Mouse (Mus musculus): ENCODE measurements around the gene Plin5.

Gene Plin5

DNA sequence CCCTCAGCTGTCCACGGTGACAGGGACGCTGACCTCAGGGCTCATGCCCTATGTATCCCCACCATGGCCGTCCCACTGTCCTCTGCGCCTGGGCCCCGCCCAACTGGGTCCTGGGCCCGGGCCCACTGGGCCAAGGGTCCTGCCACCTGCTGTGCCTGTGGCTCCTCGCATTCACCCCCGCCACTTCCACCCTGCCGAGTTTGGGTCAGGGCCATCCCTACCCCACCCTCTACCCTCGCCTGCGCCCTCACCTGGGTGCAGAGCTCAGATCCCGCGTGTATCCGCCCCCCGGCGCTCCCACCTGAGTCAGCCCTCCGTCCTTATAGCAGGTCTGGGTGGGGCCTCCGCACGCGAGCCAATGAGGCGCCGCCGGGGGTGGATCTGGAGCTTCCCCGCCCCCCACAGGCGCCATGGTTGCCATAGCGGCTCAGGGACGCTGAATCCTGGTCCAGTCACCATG lies at the start of gene Plin5:
Plin5 (minus strand) TSS at position 346 of the 460 bp plus-strand sequence.
- no peak for TF ChIP-seq GATA4 (IDR thresholded peaks at IDR 0.05; ENCODE audit: insufficient replicate concordance, low read length)

DNA sequence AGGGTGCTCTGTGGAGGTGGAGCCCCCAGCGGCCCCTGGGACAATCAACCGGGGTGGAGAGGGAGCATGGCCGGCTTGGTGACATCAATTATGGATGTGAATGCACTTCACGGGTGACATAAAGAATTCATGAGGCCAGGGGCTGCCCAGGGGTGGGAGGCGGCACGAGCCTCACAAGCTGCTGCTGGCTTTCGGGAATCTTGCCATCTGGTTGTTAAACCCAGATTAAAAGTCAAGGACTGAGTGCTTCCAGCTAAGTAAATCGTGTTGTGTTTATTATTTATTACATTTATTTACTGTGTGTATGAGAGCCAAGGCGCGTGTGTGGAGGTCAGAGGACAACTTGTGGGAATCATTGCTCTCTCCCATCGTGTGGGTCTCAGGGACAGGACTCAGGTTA lies 48.3 kb upstream of the Plin5 start:
- TF ChIP-seq GATA4 (IDR thresholded peaks at IDR 0.05; ENCODE audit: insufficient replicate concordance, low read length): no peak

- no peak for TF ChIP-seq GATA4 (IDR thresholded peaks at IDR 0.05; ENCODE audit: insufficient replicate concordance, low read length)
Observed at GRCm38 (mm10) chr17:56164510-56164909, 47.1 kb upstream of the Plin5 start.

GRCm38 (mm10) chr17:56163523-56164102 lies 46.2 kb upstream of the Plin5 start:
- TF ChIP-seq GATA4 (IDR thresholded peaks at IDR 0.05; ENCODE audit: insufficient replicate concordance, low read length): no peak

DNA sequence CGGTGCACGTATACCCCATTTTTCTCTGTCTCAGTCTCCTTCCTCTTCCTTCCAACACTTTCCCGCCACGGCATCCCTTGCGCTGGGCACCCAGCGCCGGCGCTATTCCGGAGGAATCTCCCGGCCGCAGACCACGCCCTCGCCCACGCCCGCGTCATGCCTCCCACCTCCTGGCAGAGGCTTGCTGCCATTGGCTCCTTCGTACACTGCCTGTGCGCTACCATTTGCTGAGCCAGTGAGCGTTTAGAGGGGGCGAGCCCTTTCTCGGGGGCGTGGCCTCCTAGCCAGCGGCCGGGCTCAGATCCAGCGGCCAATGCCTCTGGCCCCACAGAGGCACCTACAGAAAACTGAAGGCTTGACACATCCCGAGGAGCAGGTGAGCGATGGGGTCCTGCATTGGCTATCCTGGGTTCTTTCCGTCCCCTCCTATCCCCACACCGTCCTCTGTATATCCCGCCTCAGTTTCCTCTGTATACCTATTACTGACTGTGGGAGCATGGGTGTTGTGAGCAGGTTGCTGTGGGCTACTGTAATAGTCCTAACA lies 44.9 kb upstream of the Plin5 start, which contains the start of gene Tnfaip8l1:
Tnfaip8l1 (plus strand) TSS at position 247 of the 544 bp plus-strand sequence.
- 0 out of 2 replicates have a peak, but pooled peaks have one; percentile 22 for TF ChIP-seq GATA4 (IDR thresholded peaks at IDR 0.05; ENCODE audit: insufficient replicate concordance, low read length)

- no peak for TF ChIP-seq GATA4 (IDR thresholded peaks at IDR 0.05; ENCODE audit: insufficient replicate concordance, low read length)
Observed at GRCm38 (mm10) chr17:56159729-56160128, 42.3 kb upstream of the Plin5 start.

GRCm38 (mm10) chr17:56153643-56154042 lies 36.2 kb upstream of the Plin5 start:
- TF ChIP-seq GATA4 (IDR thresholded peaks at IDR 0.05; ENCODE audit: insufficient replicate concordance, low read length): no peak

DNA sequence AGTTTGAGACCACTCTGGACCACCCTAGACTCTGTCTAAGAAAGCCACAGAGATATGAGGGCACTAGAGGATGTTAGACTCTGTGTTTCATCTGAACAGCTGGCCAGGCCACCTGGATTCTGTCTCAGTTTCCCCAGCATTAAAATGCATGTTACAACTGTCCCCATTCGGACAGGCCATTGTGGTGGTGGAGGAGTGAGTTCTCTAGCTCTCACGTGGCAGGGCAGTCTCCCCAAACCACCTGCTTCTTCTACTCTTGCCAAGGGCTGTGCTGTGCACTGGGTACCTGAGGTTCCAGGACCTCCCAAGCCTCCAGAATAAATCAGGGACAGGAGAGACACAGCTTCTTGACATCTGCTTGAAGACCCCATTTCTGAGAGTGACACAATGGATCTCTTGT lies 32.5 kb upstream of the Plin5 start:
- no peak for TF ChIP-seq GATA4 (IDR thresholded peaks at IDR 0.05; ENCODE audit: insufficient replicate concordance, low read length)

DNA sequence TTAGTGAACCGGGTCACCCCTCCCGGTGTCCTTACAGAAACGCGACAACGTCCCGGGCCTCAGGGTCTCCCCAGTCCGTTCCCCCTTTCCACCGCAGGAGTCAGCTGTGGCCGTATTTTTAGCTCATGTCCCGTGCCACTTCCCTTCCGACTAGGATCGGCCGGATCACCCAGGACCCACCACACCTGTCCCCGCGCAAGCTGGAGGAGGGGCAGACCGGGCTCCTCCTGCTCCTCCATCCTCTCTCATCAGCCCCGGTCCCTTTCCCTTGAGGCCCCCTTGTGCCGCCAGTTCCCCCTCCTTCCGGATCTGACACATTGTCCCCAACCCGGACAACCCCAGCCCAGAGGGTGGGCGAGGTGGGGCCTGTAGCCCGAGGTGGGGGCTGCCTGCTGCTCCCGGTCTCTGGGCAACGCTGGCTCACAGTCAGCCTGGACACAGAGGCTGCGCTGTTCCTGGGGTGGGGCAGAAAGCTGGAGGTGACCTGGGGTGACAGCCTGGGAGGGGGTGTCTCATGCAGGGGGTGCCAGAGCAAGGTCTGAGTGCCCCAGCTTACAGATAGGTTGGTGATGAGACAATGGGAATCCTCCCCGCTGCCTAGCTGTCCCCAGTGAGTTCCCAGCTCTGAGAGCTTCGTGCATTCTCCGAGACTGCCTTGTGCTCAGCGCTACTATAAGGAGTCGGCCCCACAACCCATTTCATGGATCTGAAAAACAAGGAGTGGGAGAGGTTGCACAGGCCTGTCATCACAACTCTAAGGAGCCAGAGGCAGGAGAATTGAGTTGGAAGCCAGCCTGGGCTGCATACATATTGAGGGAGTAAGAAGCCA lies 31.6 kb upstream of the Plin5 start:
- no peak for TF ChIP-seq GATA4 (IDR thresholded peaks at IDR 0.05; ENCODE audit: insufficient replicate concordance, low read length)

DNA sequence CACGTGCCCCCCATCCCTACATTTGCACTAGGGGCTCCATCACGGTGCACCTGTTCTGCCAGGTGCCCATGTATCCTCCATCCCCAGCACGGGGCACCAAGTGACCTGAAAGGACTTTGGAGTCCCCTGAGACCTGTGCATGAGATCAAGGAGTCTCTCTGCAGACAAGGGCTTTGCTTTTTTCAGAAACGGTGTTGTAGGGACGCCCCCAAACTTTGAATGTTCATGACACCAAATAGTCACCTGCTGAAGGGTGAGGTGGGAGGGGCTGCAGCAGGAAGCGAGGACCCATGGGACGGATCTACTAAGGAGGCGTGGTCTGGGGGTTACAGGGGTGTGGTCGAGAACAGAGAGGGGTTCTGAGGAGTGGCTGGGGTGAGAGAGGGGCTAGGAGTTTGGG lies 30.9 kb upstream of the Plin5 start:
- no peak for TF ChIP-seq GATA4 (IDR thresholded peaks at IDR 0.05; ENCODE audit: insufficient replicate concordance, low read length)

GRCm38 (mm10) chr17:56147420-56147819 lies 30.0 kb upstream of the Plin5 start:
- TF ChIP-seq GATA4 (IDR thresholded peaks at IDR 0.05; ENCODE audit: insufficient replicate concordance, low read length): no peak

- no peak for TF ChIP-seq GATA4 (IDR thresholded peaks at IDR 0.05; ENCODE audit: insufficient replicate concordance, low read length)
Observed at GRCm38 (mm10) chr17:56146131-56146530, 28.7 kb upstream of the Plin5 start.

- TF ChIP-seq GATA4 (IDR thresholded peaks at IDR 0.05; ENCODE audit: insufficient replicate concordance, low read length): no peak
Observed at GRCm38 (mm10) chr17:56144546-56144945, 27.1 kb upstream of the Plin5 start.

- TF ChIP-seq GATA4 (IDR thresholded peaks at IDR 0.05; ENCODE audit: insufficient replicate concordance, low read length): no peak
Observed at GRCm38 (mm10) chr17:56141702-56142605, 24.6 kb upstream of the Plin5 start.

Measured in liver, adult (tissue).